Mouse (Mus musculus) spleen, adult 2 months (tissue): ENCODE measurements around the gene Cpt1c.

Experiments
- CTCF ChIP-seq: fragments of 200-500 bp; IDR thresholded peaks from 2 replicates; pipeline ENCODE4 v1.5.1; 2011; ENCODE audit warnings: mild to moderate bottlenecking, inconsistent platforms; ENCODE audit not compliant: insufficient read depth, insufficient read length, insufficient replicate concordance; ENCODE audit errors: extremely low read depth
- POLR2A ChIP-seq: fragments of 200-500 bp; IDR thresholded peaks from 2 replicates; pipeline ENCODE4 v1.6.1; 2011; ENCODE audit warnings: low read depth, low read length, inconsistent platforms

DNA sequence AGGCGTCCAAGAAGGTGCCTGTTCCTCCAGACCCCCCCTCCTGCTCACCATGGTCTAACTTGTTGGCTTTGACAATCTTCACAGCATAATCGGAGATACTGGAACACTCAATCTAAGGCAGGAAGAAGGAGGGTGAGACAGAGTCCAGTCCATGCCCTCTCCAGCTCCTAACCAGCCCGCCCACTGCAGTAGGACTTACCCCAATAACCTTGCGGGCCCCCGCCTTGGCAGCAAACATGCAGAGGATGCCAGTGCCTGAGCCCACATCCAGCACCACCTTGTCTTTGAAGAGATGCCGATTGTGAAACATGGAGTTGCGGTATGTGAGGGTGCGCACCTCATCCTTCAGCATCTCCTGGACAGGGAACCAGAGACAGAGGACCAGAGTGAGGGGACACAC, 6.9 kb upstream of the Cpt1c start:
- TF ChIP-seq POLR2A (no peak), CTCF (no peak)
